Mouse (Mus musculus) embryonic fibroblast, embryonic 13.5 days (primary cell): ENCODE measurements around the gene Gprin1. TPM values are rescaled to one million over a fixed set of nuclear protein-coding genes. Genes with fewer than 3 reads are reported as not detected.
A peak's percentile ranks its signal among the peaks of the same experiment; 100 is the strongest.

Source experiments
- H3K27ac ChIP-seq: 2 replicates; pipeline ENCODE4 v1.5.1; 2012; ENCODE audit warnings: low read length, control low read depth, inconsistent platforms; ENCODE audit not compliant: insufficient read depth
- H3K4me1 ChIP-seq: 2 replicates; pipeline ENCODE4 v1.6.1; 2011; ENCODE audit warnings: low read length; ENCODE audit not compliant: control insufficient read depth, insufficient read depth
- H3K4me3 ChIP-seq: 2 replicates; pipeline ENCODE4 v1.5.1; 2011; ENCODE audit warnings: mild to moderate bottlenecking, control low read depth, low read length; ENCODE audit not compliant: insufficient read depth
- CTCF ChIP-seq: IDR thresholded peaks from 2 replicates; pipeline ENCODE4 v1.5.1; 2011; ENCODE audit warnings: mild to moderate bottlenecking, control low read depth, low read length, moderate library complexity, borderline replicate concordance; ENCODE audit not compliant: insufficient read depth
- POLR2A ChIP-seq: IDR thresholded peaks from 2 replicates; pipeline ENCODE4 v1.6.1; 2011; ENCODE audit warnings: low read depth, mild to moderate bottlenecking, control low read depth, low read length, moderate library complexity
- polyA plus RNA-seq: library from polyadenylated mRNA; stranded (reverse); fragments of >200 nt; gene quantifications from 2 replicates; pipeline ENCODE4 v1.2.4, GENCODE M21; 2011; ENCODE audit warnings: low read depth; ENCODE audit not compliant: missing spikeins, insufficient read length

The Gprin1 gene
- polyA plus RNA-seq: 0.42 and 0.61 TPM in 2 replicates

DNA sequence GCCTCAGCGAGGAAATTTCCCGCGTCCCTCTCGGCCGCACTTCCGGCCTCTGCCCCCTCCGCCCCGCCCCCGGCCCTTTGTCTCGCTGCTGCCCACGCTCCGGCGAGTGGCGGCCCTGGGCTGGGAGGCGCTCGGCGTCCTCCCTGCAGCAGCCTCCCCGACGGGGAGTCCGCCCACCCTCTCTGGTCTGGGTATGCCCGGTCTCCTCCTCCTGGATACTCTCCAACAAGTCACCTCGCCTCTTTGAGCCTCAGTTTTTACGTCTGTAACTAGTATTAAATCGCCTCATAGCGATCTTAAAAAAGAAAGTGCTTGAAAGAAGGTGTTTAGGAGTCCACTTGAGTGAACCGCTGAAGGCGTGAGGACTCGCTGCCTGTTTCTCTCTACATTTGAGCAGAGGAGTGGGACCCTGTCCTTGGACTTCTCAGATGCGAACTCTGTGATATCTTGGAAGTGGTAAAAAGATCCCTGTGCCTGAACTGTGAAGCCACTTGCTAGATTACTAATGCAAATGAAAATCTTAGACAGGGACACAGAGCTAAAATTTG, at the start of gene Gprin1:
TSS of gene Gprin1 (minus strand) at position 11 of the 548 bp plus-strand sequence.
- Histone ChIP-seq H3K4me1 (no peaks in the 10 kb centered on the region), H3K27ac (no peak within 1 kb of the TSS), H3K4me3 (peak within 1 kb of the TSS; percentile 5; the same call in 1 of the 2 replicates)
- no peak for TF ChIP-seq POLR2A
- TF ChIP-seq CTCF: no peak

DNA sequence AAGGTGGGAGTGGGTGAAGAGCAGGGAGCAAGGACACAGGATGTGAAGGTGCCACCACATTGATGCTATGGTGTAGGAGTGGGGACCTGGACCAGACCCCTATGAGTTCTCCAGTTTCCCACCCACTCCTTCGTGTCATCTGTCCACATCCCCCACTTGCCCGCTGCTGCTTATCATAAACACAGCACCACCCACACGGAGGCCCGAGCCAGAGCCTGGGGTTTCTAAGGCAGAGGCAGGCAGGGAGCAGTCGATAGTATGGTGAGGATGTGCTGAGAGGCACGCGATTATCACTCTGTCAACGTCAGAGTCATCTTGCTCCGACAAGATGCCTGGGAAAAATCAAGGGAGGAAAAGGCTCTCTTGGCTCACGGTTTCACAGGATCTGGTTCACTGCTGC, 49.1 kb upstream of the Gprin1 start:
- Histone ChIP-seq H3K4me3 (no peak overlapping the region), H3K27ac (no peak overlapping the region), H3K4me1 (no peaks in the 10 kb centered on the region)
- TF ChIP-seq CTCF: no peak
- TF ChIP-seq POLR2A: no peak

DNA sequence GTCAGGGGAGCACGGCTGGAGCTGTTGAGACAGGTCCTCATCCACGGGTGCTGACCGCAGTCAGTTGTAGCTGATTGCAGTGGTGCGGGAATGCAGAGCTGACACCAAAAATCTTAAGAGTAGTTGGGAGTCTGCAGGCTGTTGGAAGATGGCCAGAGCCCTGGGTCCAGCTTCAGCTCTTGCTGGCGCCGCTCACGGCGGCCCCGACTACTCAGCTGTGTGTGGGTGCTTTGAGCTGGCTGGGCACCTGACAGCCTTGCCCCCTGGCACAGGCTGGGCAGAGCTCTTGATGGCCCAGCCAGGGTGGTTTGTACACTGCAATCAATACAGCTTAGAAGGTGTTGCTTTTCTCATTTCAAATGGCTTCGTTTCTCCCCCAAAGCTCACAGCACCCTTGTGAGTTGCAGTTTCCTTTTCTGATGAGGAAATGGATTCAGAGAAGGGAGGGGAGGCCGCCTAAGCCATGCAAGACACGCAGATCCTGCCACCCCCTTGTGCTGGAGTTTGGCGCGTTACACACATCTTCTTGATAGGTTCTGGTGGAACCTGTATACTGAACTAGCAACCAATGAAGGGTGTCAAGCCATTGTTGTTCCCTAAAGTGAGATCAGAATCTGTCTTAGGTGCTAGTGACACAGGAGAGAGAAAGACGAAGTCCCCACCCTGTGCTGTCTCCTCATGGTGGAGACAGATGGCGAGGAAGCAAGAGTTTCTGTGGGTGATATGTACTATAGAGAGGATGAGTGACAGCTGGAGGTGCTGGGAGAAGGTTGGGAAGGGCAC, 48.4 kb upstream of the Gprin1 start:
- TF ChIP-seq CTCF: no peak
- TF ChIP-seq POLR2A: no peak
- no peak overlapping the region for H3K4me3 ChIP-seq
- H3K4me1 ChIP-seq: no peaks in the 10 kb centered on the region
- H3K27ac ChIP-seq: no peak overlapping the region

DNA sequence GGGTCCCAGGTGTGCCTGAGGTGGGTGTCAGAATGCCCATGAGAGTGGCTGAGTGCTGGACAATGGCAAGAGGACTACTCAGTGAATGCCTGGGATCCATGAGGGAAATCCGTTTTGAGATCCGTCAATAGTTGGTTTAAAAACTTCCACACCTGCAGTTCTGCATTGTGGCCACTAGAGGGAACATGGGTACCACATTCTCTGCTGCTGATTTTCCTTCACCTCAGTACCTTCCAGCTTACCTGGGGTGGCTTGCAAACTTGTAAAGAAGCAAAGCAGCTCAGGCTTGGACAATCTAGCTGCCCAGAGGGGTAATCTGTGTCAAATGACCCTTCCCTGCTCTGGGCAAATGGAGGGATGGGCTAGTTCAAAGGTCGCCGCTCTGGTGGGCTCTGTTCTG, 47.7 kb upstream of the Gprin1 start:
- TF ChIP-seq CTCF (no peak), POLR2A (no peak)
- no peak overlapping the region for H3K4me3 ChIP-seq

DNA sequence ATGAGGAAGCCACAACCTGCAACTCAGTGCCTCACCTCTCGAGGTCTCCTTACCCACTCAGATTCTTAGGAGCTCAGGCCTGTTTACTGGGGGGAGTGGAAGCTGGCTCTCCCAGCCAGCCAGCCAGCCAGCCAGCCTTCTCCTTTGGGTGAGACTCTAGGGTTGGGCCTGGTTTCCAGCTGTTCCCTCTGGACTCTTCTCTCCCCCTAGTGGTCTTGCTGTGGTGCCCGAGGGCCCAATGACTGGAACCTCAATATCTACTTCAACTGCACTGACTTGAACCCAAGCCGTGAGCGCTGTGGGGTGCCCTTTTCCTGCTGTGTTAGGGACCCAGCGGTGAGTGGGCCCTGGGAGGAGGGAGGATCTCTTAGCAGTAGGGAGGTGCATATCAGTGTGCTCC, 45.2 kb upstream of the Gprin1 start:
- Histone ChIP-seq H3K4me1 (no peaks in the 10 kb centered on the region), H3K4me3 (no peak overlapping the region), H3K27ac (no peak overlapping the region)
- no peak for TF ChIP-seq POLR2A
- no peak for TF ChIP-seq CTCF

More for the DNA sequence above, 47.7 kb upstream of the Gprin1 start:
- Histone ChIP-seq H3K27ac (no peak overlapping the region), H3K4me1 (no peaks in the 10 kb centered on the region)

DNA sequence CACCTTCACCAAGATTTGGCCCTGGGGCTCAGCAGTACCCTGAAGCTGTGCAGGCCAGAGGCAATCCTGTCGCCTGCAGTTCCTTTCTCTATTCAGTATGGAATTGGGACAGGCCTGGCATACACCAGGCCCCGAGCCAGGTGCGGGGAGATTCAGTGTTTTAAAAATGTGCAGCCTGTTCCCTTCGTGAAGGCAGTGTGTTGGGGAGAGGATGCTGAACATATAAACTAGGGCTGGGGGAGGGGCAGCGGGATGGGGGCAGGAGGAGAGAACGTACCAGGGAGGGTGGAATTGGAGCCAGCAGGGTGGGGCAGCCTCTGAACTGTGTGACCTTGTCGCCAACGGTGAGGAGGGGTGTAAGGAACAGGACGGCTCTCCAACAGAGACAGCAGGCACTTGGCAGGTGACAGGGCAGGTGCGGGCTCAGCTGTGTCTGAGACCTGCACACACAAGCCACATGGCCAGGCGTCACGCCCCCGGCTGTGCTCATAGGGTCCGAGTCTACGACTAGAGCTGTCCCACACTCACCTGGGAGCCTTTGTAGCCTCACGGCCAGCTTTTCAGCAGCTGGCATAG, 44.4 kb upstream of the Gprin1 start:
- TF ChIP-seq CTCF: no peak
- no peak for TF ChIP-seq POLR2A
- Histone ChIP-seq H3K4me1 (no peaks in the 10 kb centered on the region), H3K27ac (no peak overlapping the region), H3K4me3 (no peak overlapping the region)

DNA sequence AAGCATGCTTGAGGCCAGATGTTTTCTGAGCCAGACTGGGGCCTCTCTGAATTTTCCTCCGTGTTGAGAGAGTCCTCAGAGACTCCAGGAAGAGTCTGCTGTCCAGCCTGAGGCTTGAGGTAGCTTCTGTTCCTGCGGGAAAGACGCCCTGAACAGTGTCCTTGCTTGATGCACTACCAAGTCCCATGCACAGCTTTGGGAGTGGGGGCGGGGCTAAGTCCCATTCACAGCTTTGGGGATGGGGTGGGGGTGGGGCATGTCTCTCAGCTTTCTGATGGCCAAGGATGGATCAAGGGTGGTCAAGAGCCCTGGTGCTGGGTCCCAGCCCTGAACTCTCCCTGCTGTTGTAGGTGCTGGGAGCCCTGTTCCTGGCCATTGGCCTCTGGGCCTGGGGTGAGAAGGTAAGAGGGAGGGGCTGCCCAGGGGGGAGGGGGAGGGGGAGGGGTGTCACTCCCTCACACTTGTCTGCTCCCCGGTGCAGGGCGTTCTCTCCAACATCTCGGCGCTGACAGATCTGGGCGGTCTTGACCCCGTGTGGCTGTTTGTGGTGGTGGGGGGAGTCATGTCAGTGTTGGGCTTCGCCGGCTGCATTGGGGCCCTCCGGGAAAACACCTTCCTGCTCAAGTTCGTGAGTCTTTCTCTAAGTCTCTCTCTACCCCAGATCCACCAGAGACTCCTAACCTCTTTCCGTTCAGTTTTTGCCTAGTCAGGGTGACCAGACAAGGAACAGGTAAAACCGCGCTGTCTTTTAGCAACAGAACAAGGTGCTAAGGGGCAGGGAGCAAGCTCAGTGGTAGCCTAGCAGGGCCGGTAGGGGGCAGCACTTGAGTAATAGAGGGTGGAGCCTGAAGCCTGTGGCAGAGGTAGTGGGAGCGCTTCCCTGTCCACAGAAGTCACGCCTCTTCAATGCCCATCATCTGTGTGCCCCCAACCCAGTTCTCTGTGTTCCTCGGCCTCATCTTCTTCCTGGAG, 42.9 kb upstream of the Gprin1 start:
- H3K27ac ChIP-seq: no peak overlapping the region
- no peak for TF ChIP-seq CTCF
- no peak for TF ChIP-seq POLR2A
- no peak overlapping the region for H3K4me3 ChIP-seq
- no peaks in the 10 kb centered on the region for H3K4me1 ChIP-seq

DNA sequence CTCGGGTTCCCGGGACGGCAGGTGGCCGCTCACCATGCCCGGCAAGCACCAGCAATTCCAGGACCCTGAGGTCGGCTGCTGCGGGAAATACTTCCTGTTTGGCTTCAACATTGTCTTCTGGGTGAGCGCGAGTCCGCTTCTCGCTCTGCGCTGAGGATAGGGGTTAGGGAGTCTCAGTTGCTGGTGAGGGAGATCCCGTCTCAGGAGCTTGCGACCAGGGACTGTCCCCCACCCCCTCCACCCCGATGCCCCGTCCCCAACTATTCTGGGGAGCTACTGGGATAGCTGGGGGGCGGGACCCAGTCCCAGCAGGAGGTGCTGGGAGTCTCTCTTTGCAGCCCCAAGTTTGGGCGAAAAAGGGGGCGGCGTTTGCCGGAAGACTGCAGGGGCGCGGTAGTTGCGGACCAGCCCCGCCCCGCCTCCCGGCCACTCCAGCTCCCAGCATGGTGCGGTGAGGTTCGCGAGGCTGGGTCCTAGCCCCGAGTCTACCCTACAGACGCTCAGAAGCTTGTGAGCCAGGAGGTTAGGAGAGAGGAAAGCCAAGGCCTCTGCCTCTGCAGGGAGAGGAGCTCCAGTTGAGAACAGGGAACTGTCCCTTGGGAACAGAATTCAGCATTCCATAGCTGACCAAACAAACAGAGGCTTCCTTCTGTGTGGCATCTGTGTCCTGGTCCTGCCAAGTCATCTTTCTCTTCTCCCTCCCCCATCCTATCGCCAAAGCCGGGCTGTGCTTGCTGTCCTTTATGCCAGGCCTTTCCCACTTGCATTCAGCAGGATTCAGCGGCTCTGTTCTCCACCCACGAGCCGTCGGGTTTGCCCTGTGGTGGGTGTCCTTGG, 40.1 kb upstream of the Gprin1 start:
- no peak overlapping the region for H3K27ac ChIP-seq

More for the DNA sequence above, 40.1 kb upstream of the Gprin1 start:
- peak; percentile 59 for TF ChIP-seq POLR2A
- TF ChIP-seq CTCF: no peak
- H3K4me3 ChIP-seq: peak overlapping the region; percentile 50
- H3K4me1 ChIP-seq: no peaks in the 10 kb centered on the region
